Mouse (Mus musculus): ENCODE data around the gene Olfr955. TPM values are rescaled to one million over a fixed set of nuclear protein-coding genes. Genes with fewer than 3 reads are reported as not detected.

Gene Olfr955
- polyA plus RNA-seq (2015; fragmentation: Nextera tagmentation; extraction: Ambion mirVana) = not detected in 2 replicates

- Histone ChIP-seq H3K9ac (replicated peaks; ENCODE audit: low read depth) (no peak within 1 kb of the TSS), H3K4me2 (replicated peaks; ENCODE audit: low read depth, low read length) (no peak within 1 kb of the TSS), H3K36me3 (ENCODE audit: insufficient read depth, low read length) (no peaks in the 10 kb centered on the region), H3K4me1 (ENCODE audit: insufficient read depth, low read depth, low read length) (no peaks in the 10 kb centered on the region), H3K27ac (ENCODE audit: low read length) (no peak within 1 kb of the TSS), H3K4me3 (ENCODE audit: low read depth, low read length) (no peak within 1 kb of the TSS), H3K9me3 (ENCODE audit: low read length) (no peaks in the 10 kb centered on the region), H3K27me3 (replicated peaks; ENCODE audit: insufficient read depth, low read length) (no peaks in the 10 kb centered on the region)
- no peak for ATAC-seq
- WGBS = 36% methylated on average over 1 of the region's 1 CpGs
- DNase-seq (ENCODE audit: low spot score) = no peak
- TF ChIP-seq CTCF (IDR thresholded peaks at IDR 0.05) (no peak), EP300 (IDR thresholded peaks at IDR 0.05) (no peak)
Measured at GRCm38 (mm10) chr9:39471844-39472243, at the start of gene Olfr955. TSS of gene Olfr955 (minus strand) at chr9:39471944.

DNA sequence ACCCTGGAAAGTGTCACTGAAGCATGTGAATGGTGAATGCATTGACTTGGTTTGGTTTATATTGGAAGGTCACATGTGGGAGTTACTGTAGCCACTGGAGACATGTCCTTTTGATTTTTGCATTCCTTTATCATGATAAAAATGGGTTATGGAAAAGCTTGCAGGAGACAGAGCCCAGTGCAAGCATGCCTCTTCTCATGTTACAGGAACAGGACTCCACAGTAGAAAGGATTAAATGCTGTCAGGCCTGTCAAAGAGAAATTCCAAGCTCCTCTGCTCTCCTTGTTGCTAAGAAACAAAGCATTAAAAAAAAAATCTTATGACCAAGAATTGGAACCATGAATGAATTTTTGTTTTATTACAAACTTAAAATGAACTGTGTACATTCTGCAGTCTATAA, 46.9 kb upstream of the Olfr955 start:
- Histone ChIP-seq H3K27me3 (replicated peaks; ENCODE audit: insufficient read depth, low read length) (no peaks in the 10 kb centered on the region), H3K9me3 (ENCODE audit: low read length) (no peaks in the 10 kb centered on the region), H3K4me1 (ENCODE audit: insufficient read depth, low read depth, low read length) (no peaks in the 10 kb centered on the region), H3K27ac (ENCODE audit: low read length) (no peak overlapping the region), H3K4me3 (ENCODE audit: low read depth, low read length) (no peak overlapping the region), H3K9ac (replicated peaks; ENCODE audit: low read depth) (no peak overlapping the region), H3K36me3 (ENCODE audit: insufficient read depth, low read length) (no peaks in the 10 kb centered on the region), H3K4me2 (replicated peaks; ENCODE audit: low read depth, low read length) (no peak overlapping the region)
- ATAC-seq (no peak), DNase-seq (ENCODE audit: low spot score) (no peak)
- no peak for TF ChIP-seq EP300 (IDR thresholded peaks at IDR 0.05)
- TF ChIP-seq CTCF (IDR thresholded peaks at IDR 0.05) = no peak

GRCm38 (mm10) chr9:39515531-39515930, 43.8 kb upstream of the Olfr955 start, which contains the start of gene Olfr957:
TSS of gene Olfr957 (minus strand) at chr9:39515809.
- H3K9ac ChIP-seq (replicated peaks; ENCODE audit: low read depth) = no peak within 1 kb of the TSS
- no peaks in the 10 kb centered on the region for H3K36me3 ChIP-seq (ENCODE audit: insufficient read depth, low read length)
- DNase-seq (ENCODE audit: low spot score) = no peak
- no peaks in the 10 kb centered on the region for H3K9me3 ChIP-seq (ENCODE audit: low read length)
- no peak within 1 kb of the TSS for H3K4me2 ChIP-seq (replicated peaks; ENCODE audit: low read depth, low read length)
- TF ChIP-seq EP300 (IDR thresholded peaks at IDR 0.05) (no peak), CTCF (IDR thresholded peaks at IDR 0.05) (no peak)
- H3K4me3 ChIP-seq (ENCODE audit: low read depth, low read length) = no peak within 1 kb of the TSS
- no peak within 1 kb of the TSS for H3K27ac ChIP-seq (ENCODE audit: low read length)
- no peaks in the 10 kb centered on the region for H3K4me1 ChIP-seq (ENCODE audit: insufficient read depth, low read depth, low read length)
- no peaks in the 10 kb centered on the region for H3K27me3 ChIP-seq (replicated peaks; ENCODE audit: insufficient read depth, low read length)
- 44% methylated on average over 3 of the region's 3 CpGs for WGBS
- ATAC-seq = no peak

- no peaks in the 10 kb centered on the region for H3K9me3 ChIP-seq (ENCODE audit: low read length)
- no peak overlapping the region for H3K4me3 ChIP-seq (ENCODE audit: low read depth, low read length)
- no peak for ATAC-seq
- no peak for TF ChIP-seq CTCF (IDR thresholded peaks at IDR 0.05)
- no peak for TF ChIP-seq EP300 (IDR thresholded peaks at IDR 0.05)
- H3K36me3 ChIP-seq (ENCODE audit: insufficient read depth, low read length) = no peaks in the 10 kb centered on the region
- DNase-seq (ENCODE audit: low spot score) = no peak
- H3K4me2 ChIP-seq (replicated peaks; ENCODE audit: low read depth, low read length) = no peak overlapping the region
- no peaks in the 10 kb centered on the region for H3K27me3 ChIP-seq (replicated peaks; ENCODE audit: insufficient read depth, low read length)
- WGBS = 68% methylated on average over 9 of the region's 9 CpGs
- H3K27ac ChIP-seq (ENCODE audit: low read length) = no peak overlapping the region
- H3K4me1 ChIP-seq (ENCODE audit: insufficient read depth, low read depth, low read length) = no peaks in the 10 kb centered on the region
- no peak overlapping the region for H3K9ac ChIP-seq (replicated peaks; ENCODE audit: low read depth)
Measured at GRCm38 (mm10) chr9:39509412-39509811, 37.7 kb upstream of the Olfr955 start.

- no peak overlapping the region for H3K9ac ChIP-seq (replicated peaks; ENCODE audit: low read depth)
- TF ChIP-seq CTCF (IDR thresholded peaks at IDR 0.05) (peak; percentile 63), EP300 (IDR thresholded peaks at IDR 0.05) (no peak)
- no peak overlapping the region for H3K4me3 ChIP-seq (ENCODE audit: low read depth, low read length)
- H3K27me3 ChIP-seq (replicated peaks; ENCODE audit: insufficient read depth, low read length) = no peaks in the 10 kb centered on the region
- H3K27ac ChIP-seq (ENCODE audit: low read length) = no peak overlapping the region
- WGBS = 11% methylated on average over 6 of the region's 6 CpGs
- ATAC-seq (no peak), DNase-seq (ENCODE audit: low spot score) (peak; percentile 37)
- H3K9me3 ChIP-seq (ENCODE audit: low read length) = no peaks in the 10 kb centered on the region
- H3K4me2 ChIP-seq (replicated peaks; ENCODE audit: low read depth, low read length) = no peak overlapping the region
- H3K4me1 ChIP-seq (ENCODE audit: insufficient read depth, low read depth, low read length) = no peaks in the 10 kb centered on the region
- H3K36me3 ChIP-seq (ENCODE audit: insufficient read depth, low read length) = no peaks in the 10 kb centered on the region
Measured at GRCm38 (mm10) chr9:39508998-39509397, 37.3 kb upstream of the Olfr955 start.

DNA sequence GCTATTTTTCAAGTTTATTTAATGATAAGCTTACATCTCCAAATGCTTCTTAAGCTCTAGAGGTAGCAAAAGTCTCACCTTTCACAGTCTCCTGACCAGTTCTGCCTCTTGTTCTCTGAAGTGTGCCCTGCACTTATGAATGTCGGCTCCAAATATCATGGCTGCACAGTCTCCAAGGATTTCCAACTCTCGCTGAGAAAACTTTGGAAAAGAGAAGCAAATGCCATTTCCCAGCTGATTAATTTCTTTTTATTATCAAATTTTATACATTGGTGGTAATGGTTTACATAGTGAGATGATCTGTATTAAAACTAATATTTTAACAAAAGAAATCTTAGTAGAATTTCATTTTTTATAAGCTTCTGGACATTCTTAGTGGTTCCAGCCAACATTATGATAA, 22.2 kb upstream of the Olfr955 start, which contains the start of gene Olfr44:
Olfr44 (minus strand) TSS at position 101 of the 400 bp plus-strand sequence.
- 54% methylated on average over 2 of the region's 2 CpGs for WGBS
- H3K9me3 ChIP-seq (ENCODE audit: low read length) = no peaks in the 10 kb centered on the region
- TF ChIP-seq EP300 (IDR thresholded peaks at IDR 0.05) (no peak), CTCF (IDR thresholded peaks at IDR 0.05) (no peak)
- no peaks in the 10 kb centered on the region for H3K27me3 ChIP-seq (replicated peaks; ENCODE audit: insufficient read depth, low read length)
- no peaks in the 10 kb centered on the region for H3K36me3 ChIP-seq (ENCODE audit: insufficient read depth, low read length)
- H3K27ac ChIP-seq (ENCODE audit: low read length) = no peak within 1 kb of the TSS
- H3K4me3 ChIP-seq (ENCODE audit: low read depth, low read length) = no peak within 1 kb of the TSS
- ATAC-seq (no peak), DNase-seq (ENCODE audit: low spot score) (no peak)
- H3K9ac ChIP-seq (replicated peaks; ENCODE audit: low read depth) = no peak within 1 kb of the TSS
- H3K4me1 ChIP-seq (ENCODE audit: insufficient read depth, low read depth, low read length) = no peaks in the 10 kb centered on the region
- no peak within 1 kb of the TSS for H3K4me2 ChIP-seq (replicated peaks; ENCODE audit: low read depth, low read length)

GRCm38 (mm10) chr9:39456401-39456800, 15.3 kb downstream of the Olfr955 start, which contains the start of gene Olfr954:
TSS of gene Olfr954 (plus strand) at chr9:39456701.
- DNase-seq (ENCODE audit: low spot score) = no peak
- no peaks in the 10 kb centered on the region for H3K4me1 ChIP-seq (ENCODE audit: insufficient read depth, low read depth, low read length)
- no peak within 1 kb of the TSS for H3K9ac ChIP-seq (replicated peaks; ENCODE audit: low read depth)
- 76% methylated on average over 6 of the region's 6 CpGs for WGBS
- no peak for ATAC-seq
- no peak within 1 kb of the TSS for H3K4me3 ChIP-seq (ENCODE audit: low read depth, low read length)
- TF ChIP-seq CTCF (IDR thresholded peaks at IDR 0.05) (no peak), EP300 (IDR thresholded peaks at IDR 0.05) (no peak)
- no peak within 1 kb of the TSS for H3K27ac ChIP-seq (ENCODE audit: low read length)
- no peak within 1 kb of the TSS for H3K4me2 ChIP-seq (replicated peaks; ENCODE audit: low read depth, low read length)
- no peaks in the 10 kb centered on the region for H3K36me3 ChIP-seq (ENCODE audit: insufficient read depth, low read length)
- H3K27me3 ChIP-seq (replicated peaks; ENCODE audit: insufficient read depth, low read length) = no peaks in the 10 kb centered on the region
- H3K9me3 ChIP-seq (ENCODE audit: low read length) = no peaks in the 10 kb centered on the region
